In genomic region chr9:63709266-63709665, GRCm38 (mm10) we compare ENCODE assay signal across 19 mouse cellular contexts. TPM values are rescaled to one million over a fixed set of nuclear protein-coding genes. Genes with fewer than 3 reads are reported as not detected.
DNase-seq lines count a peak whose midpoint lies in the region; ATAC-seq and TF ChIP-seq lines count a peak whose summit lies in the region.
"Had no signal": no experiment of that assay in that cellular context is flagged by ENCODE, and none has a peak within 500 bp of the region (broad histone marks: within the 10 kb centered on the region; RNA-seq: fewer than 3 reads in every experiment).

No protein-coding gene starts in this region.

- TF ChIP-seq CTCF in hindbrain, postnatal 0 days (IDR thresholded peaks at IDR 0.05; ENCODE audit: low read depth), result peak; percentile 56
- TF ChIP-seq CTCF in lung, embryonic 14.5 days (IDR thresholded peaks at IDR 0.05; ENCODE audit: low read depth), result peak; percentile 60

- no peaks in the 10 kb centered on the region for H3K36me3 ChIP-seq in hindbrain, postnatal 0 days (ENCODE audit: insufficient read depth, low read length)
- peaks cover 10% of the 10 kb centered on the region; the same call in 1 of the 2 replicates for H3K36me3 ChIP-seq in hindbrain, embryonic 12.5 days
- peaks cover 10% of the 10 kb centered on the region; the same call in 1 of the 2 replicates for H3K36me3 ChIP-seq in lung, embryonic 14.5 days (ENCODE audit: insufficient read depth)
- peaks cover 40% of the 10 kb centered on the region for H3K36me3 ChIP-seq in limb, embryonic 10.5 days
- H3K36me3 ChIP-seq: G1E; neural tube, embryonic 15.5 days had no signal

- H3K4me3 ChIP-seq in hindbrain, postnatal 0 days (ENCODE audit: low read length), result no peak overlapping the region
- H3K4me3 ChIP-seq in hindbrain, embryonic 12.5 days, result no peak overlapping the region
- no peak overlapping the region for H3K4me3 ChIP-seq in lung, embryonic 14.5 days (ENCODE audit: low read depth, low read length)
- no peak overlapping the region for H3K4me3 ChIP-seq in limb, embryonic 10.5 days
- H3K4me3 ChIP-seq: erythroblast, embryonic 14.5 days; heart, embryonic 13.5 days; liver, embryonic 15.5 days; neural tube, embryonic 15.5 days had no signal

- H3K9me3 ChIP-seq in hindbrain, postnatal 0 days (ENCODE audit: low read length), result no peaks in the 10 kb centered on the region
- no peaks in the 10 kb centered on the region for H3K9me3 ChIP-seq in hindbrain, embryonic 12.5 days (replicated peaks)
- H3K9me3 ChIP-seq in lung, embryonic 14.5 days (ENCODE audit: low read depth, low read length), result no peaks in the 10 kb centered on the region
- 0 out of 2 replicates have a peak, but pooled peaks cover 7% of the 10 kb centered on the region for H3K9me3 ChIP-seq in limb, embryonic 10.5 days (replicated peaks)
- H3K9me3 ChIP-seq: liver, embryonic 15.5 days; neural tube, embryonic 15.5 days had no signal

- no peak overlapping the region for H3K27ac ChIP-seq in hindbrain, postnatal 0 days
- no peak overlapping the region for H3K27ac ChIP-seq in hindbrain, embryonic 12.5 days
- no peak overlapping the region for H3K27ac ChIP-seq in lung, embryonic 14.5 days (ENCODE audit: low read depth)
- H3K27ac ChIP-seq in limb, embryonic 10.5 days, result no peak overlapping the region
- H3K27ac ChIP-seq: heart, embryonic 13.5 days; liver, embryonic 15.5 days; neural tube, embryonic 15.5 days had no signal

- H3K9ac ChIP-seq in hindbrain, postnatal 0 days (replicated peaks; ENCODE audit: low read length), result no peak overlapping the region
- H3K9ac ChIP-seq in hindbrain, embryonic 12.5 days, result no peak overlapping the region
- H3K9ac ChIP-seq in lung, embryonic 14.5 days, result no peak overlapping the region
- H3K9ac ChIP-seq: heart, embryonic 13.5 days; liver, embryonic 15.5 days; neural tube, embryonic 15.5 days had no signal

- peaks cover 11% of the 10 kb centered on the region; the same call in 1 of the 2 replicates for H3K4me1 ChIP-seq in hindbrain, postnatal 0 days (ENCODE audit: insufficient read depth, low read length)
- peaks cover 20% of the 10 kb centered on the region for H3K4me1 ChIP-seq in hindbrain, embryonic 12.5 days
- H3K4me1 ChIP-seq in lung, embryonic 14.5 days (ENCODE audit: insufficient read depth), result peaks cover 38% of the 10 kb centered on the region
- peaks cover 53% of the 10 kb centered on the region for H3K4me1 ChIP-seq in limb, embryonic 10.5 days

- ATAC-seq in hindbrain, postnatal 0 days, result no peak
- no peak for ATAC-seq in hindbrain, embryonic 12.5 days (ENCODE audit: low FRiP score)
- ATAC-seq in lung, embryonic 14.5 days (ENCODE audit: insufficient read depth), result no peak
- ATAC-seq: activated CD4-positive, CD25-positive, alpha-beta regulatory T cell, adult 4 months had no signal

- no peaks in the 10 kb centered on the region for H3K27me3 ChIP-seq in hindbrain, postnatal 0 days (ENCODE audit: insufficient read depth, low read length)
- H3K27me3 ChIP-seq in hindbrain, embryonic 12.5 days, result no peaks in the 10 kb centered on the region
- H3K27me3 ChIP-seq in lung, embryonic 14.5 days (ENCODE audit: insufficient read depth, low read length), result no peaks in the 10 kb centered on the region
- no peaks in the 10 kb centered on the region for H3K27me3 ChIP-seq in limb, embryonic 10.5 days (ENCODE audit: low read depth, poor library complexity, severe bottlenecking)
- H3K27me3 ChIP-seq: heart, embryonic 13.5 days; liver, embryonic 15.5 days; neural tube, embryonic 15.5 days had no signal

- no peak overlapping the region for H3K4me2 ChIP-seq in hindbrain, postnatal 0 days (ENCODE audit: low read depth, low read length)
- H3K4me2 ChIP-seq in hindbrain, embryonic 12.5 days (replicated peaks), result no peak overlapping the region
- no peak overlapping the region for H3K4me2 ChIP-seq in lung, embryonic 14.5 days
- H3K4me2 ChIP-seq: heart, embryonic 13.5 days; liver, embryonic 15.5 days; neural tube, embryonic 15.5 days had no signal

- DNase-seq in hindbrain, postnatal 0 days (ENCODE audit: low spot score), result no peak
- DNase-seq in lung, embryonic 14.5 days, result no peak
- no peak for DNase-seq in lung, adult 18-20 months
- DNase-seq in ES-CJ7 (ENCODE audit: low read depth, low spot score), result peak; percentile 28
- DNase-seq in induced T-regulatory cell, adult 2 months (ENCODE audit: low read depth), result peak; percentile 64
- no peak for DNase-seq in limb, embryonic 10.5 days (ENCODE audit: low spot score)
- DNase-seq in ovary, adult 18-20 months (ENCODE audit: low spot score), result no peak
- DNase-seq: cerebellum, adult 11-12 months; embryo, embryonic 11 days; gastrocnemius, postnatal 25 days; kidney, adult 8-10 months; thymus, postnatal 25 days had no signal

RNA-seq across cellular contexts. Expression of gene Smad3, which starts 48.5 kb away (rescaled TPM):
- total RNA-seq in hindbrain, postnatal 0 days (2014; rRNA removed), result 26.5 and 34.0 TPM in 2 replicates
- polyA plus RNA-seq in hindbrain, postnatal 0 days (2015; fragmentation: Nextera tagmentation; extraction: Ambion mirVana), result 7.2 and 7.5 TPM in 2 replicates
- 24.1 and 25.4 TPM in 2 replicates for polyA plus RNA-seq in hindbrain, embryonic 12.5 days (2016; fragmentation: Nextera tagmentation; extraction: Ambion mirVana)
- 16.1 and 16.4 TPM in 2 replicates for polyA plus RNA-seq in lung, embryonic 14.5 days (2014; fragmentation: Nextera tagmentation; extraction: Ambion mirVana)
- 27.1 and 27.7 TPM in 2 replicates for polyA plus RNA-seq in limb, embryonic 10.5 days (2016; fragmentation: Nextera tagmentation; extraction: Ambion mirVana)

Comparison
In these comparisons a context has a peak if more than half of its experiments do, and no peak if none do; other contexts are left out.
1. DNase-seq: peak in ES-CJ7 (single experiment) and induced T-regulatory cell, adult 2 months (single experiment); none in hindbrain, postnatal 0 days (single experiment), lung, embryonic 14.5 days (single experiment), lung, adult 18-20 months (0 of 2), limb, embryonic 10.5 days (single experiment) and ovary, adult 18-20 months (single experiment).